Mouse (Mus musculus) ES-E14 (cell line): ENCODE measurements around the gene Cd5l. TPM values are rescaled to one million over a fixed set of nuclear protein-coding genes. Genes with fewer than 3 reads are reported as not detected.
"Not testable (repeated sequence)": the region's sequence is repeated elsewhere in the genome, so short reads cannot be mapped to it uniquely, and the experiment has no call there.

Source experiments
- DNase-seq: peaks from one replicate; pipeline ENCODE4 v3.0.0-alpha.2; 2013; ENCODE audit warnings: low read depth, low spot score
- H3K27ac ChIP-seq: 2 replicates; pipeline ENCODE4 v1.5.1; 2012; ENCODE audit warnings: low read depth, mild to moderate bottlenecking, low read length, moderate library complexity, mixed read lengths; ENCODE audit not compliant: poor library complexity, insufficient read depth, severe bottlenecking
- H3K36me3 ChIP-seq: 2 replicates; pipeline ENCODE4 v1.6.1; 2012; ENCODE audit warnings: mild to moderate bottlenecking, low read length, moderate library complexity, mixed read lengths; ENCODE audit not compliant: control insufficient read depth, poor library complexity, insufficient read depth, severe bottlenecking
- H3K4me1 ChIP-seq, 2 experiments: fragments of 150-350 bp in 1 of 2; sonication (generic) in 1 of 2; 2 replicates each; pipeline ENCODE4 v1.6.1; 2012; ENCODE audit warnings: low read length in 2 of 2, mild to moderate bottlenecking in 1 of 2, mixed read lengths in 1 of 2; ENCODE audit not compliant: control insufficient read depth in 2 of 2, insufficient read depth in 2 of 2, poor library complexity in 1 of 2
- H3K4me3 ChIP-seq, 2 experiments: fragments of 150-350 bp in 1 of 2; sonication (generic) in 1 of 2; 2 replicates each; pipeline ENCODE4 v1.5.1; 2012; ENCODE audit warnings: low read length in 2 of 2, low read depth in 1 of 2, mild to moderate bottlenecking in 1 of 2, mixed read lengths in 1 of 2; ENCODE audit not compliant: insufficient read depth in 1 of 2, poor library complexity in 1 of 2, severe bottlenecking in 1 of 2
- H3K9ac ChIP-seq: 2 replicates; pipeline ENCODE4 v1.6.1; 2012; ENCODE audit warnings: low read depth, mild to moderate bottlenecking, low read length, mixed read lengths; ENCODE audit not compliant: poor library complexity, insufficient read depth, severe bottlenecking
- H3K9me3 ChIP-seq: fragments of 150-350 bp; sonication (generic); 2 replicates; pipeline ENCODE4 v1.6.1; 2012; ENCODE audit warnings: low read depth, mild to moderate bottlenecking, low read length; ENCODE audit not compliant: control insufficient read depth, insufficient read depth
- CHD2 ChIP-seq: IDR thresholded peaks from 2 replicates; pipeline ENCODE4 v1.6.1; 2014; ENCODE audit warnings: mild to moderate bottlenecking, low read depth, low read length, inconsistent platforms
- HCFC1 ChIP-seq: IDR thresholded peaks from 2 replicates; pipeline ENCODE4 v1.6.1; 2012; ENCODE audit warnings: low read length, inconsistent platforms, borderline replicate concordance; ENCODE audit not compliant: insufficient read depth
- MAFK ChIP-seq: IDR thresholded peaks from 2 replicates; pipeline ENCODE4 v1.6.1; 2014; ENCODE audit warnings: mild to moderate bottlenecking, low read depth, low read length, inconsistent platforms; ENCODE audit not compliant: insufficient read depth
- ZC3H11A ChIP-seq: IDR thresholded peaks from 2 replicates; pipeline ENCODE4 v1.6.1; 2012; ENCODE audit warnings: low read depth, mild to moderate bottlenecking, inconsistent platforms, low read length, borderline replicate concordance
- ZNF384 ChIP-seq: IDR thresholded peaks from 2 replicates; pipeline ENCODE4 v1.6.1; 2012; ENCODE audit warnings: low read depth, low read length, inconsistent platforms
- in situ Hi-C, 2 experiments: fragments of 600-800 bp; cut with MboI; formaldehyde crosslinking; loops; one replicate each; pipeline ENCODE4 v1.15.1; 2025; ENCODE audit warnings: low sequenced_read_pairs in 2 of 2, inconsistent platforms in 1 of 2; ENCODE audit not compliant: unreplicated experiment in 2 of 2
- total RNA-seq: library from RNA; depleted of rRNA; stranded (reverse); fragments of 300-350 nt; gene quantifications from 2 replicates; pipeline ENCODE4 v1.2.3, GENCODE M21; 2012

The Cd5l gene
- total RNA-seq, 1 experiment = not detected

GRCm38 (mm10) chr3:87376195-87377165, 18.8 kb downstream of the Cd5l start, which contains the start of gene Fcrl1:
Fcrl1 (plus strand) TSS chr3:87376387.
- Histone ChIP-seq H3K9ac (peak within 1 kb of the TSS; percentile 71; the same call in 1 of the 2 replicates), H3K9me3 (no peaks in the 10 kb centered on the region), H3K27ac (no peak within 1 kb of the TSS; the same call in 1 of the 2 replicates), H3K4me1 (peaks cover 3 to 10% of the 10 kb centered on the region in 2 experiments; a peak in 2 of 4 replicates), H3K36me3 (no peaks in the 10 kb centered on the region), H3K4me3 (peak within 1 kb of the TSS; percentile 8 to 39; a peak in 1 of 4 replicates)
- peak; percentile 11 for DNase-seq
- no peak for TF ChIP-seq CHD2
- TF ChIP-seq MAFK = no peak
- no peak for TF ChIP-seq ZNF384
- no peak for TF ChIP-seq HCFC1
- no peak for TF ChIP-seq ZC3H11A
- in situ Hi-C loops = no loop called here

- peak; percentile 0 for DNase-seq
- Histone ChIP-seq H3K9ac (no peak overlapping the region), H3K36me3 (no peaks in the 10 kb centered on the region), H3K27ac (no peak overlapping the region; the same call in 1 of the 2 replicates), H3K4me1 (peaks cover 3 to 10% of the 10 kb centered on the region in 2 experiments; a peak in 2 of 4 replicates), H3K4me3 (no peak overlapping the region), H3K9me3 (no peaks in the 10 kb centered on the region)
- in situ Hi-C loops = no loop called here
- TF ChIP-seq HCFC1 = no peak
- no peak for TF ChIP-seq CHD2
- no peak for TF ChIP-seq ZNF384
- TF ChIP-seq MAFK = no peak
- TF ChIP-seq ZC3H11A = no peak
Measured at GRCm38 (mm10) chr3:87377228-87377627, 19.5 kb downstream of the Cd5l start.

- H3K9ac ChIP-seq = no peak overlapping the region
- no peak overlapping the region for H3K4me3 ChIP-seq
- DNase-seq = peak; percentile 13
- TF ChIP-seq HCFC1 = no peak
- no peak for TF ChIP-seq ZNF384
- no peak for TF ChIP-seq CHD2
- TF ChIP-seq ZC3H11A = no peak
- no peak for TF ChIP-seq MAFK
- no peak overlapping the region for H3K27ac ChIP-seq
- no peaks in the 10 kb centered on the region for H3K9me3 ChIP-seq
- H3K36me3 ChIP-seq = no peaks in the 10 kb centered on the region
- in situ Hi-C loops = no loop called here
- peaks cover 3 to 10% of the 10 kb centered on the region in 2 experiments; a peak in 2 of 4 replicates for H3K4me1 ChIP-seq
Measured at GRCm38 (mm10) chr3:87377719-87378118, 20.0 kb downstream of the Cd5l start.

- H3K4me3 ChIP-seq, H3K9me3 ChIP-seq, H3K36me3 ChIP-seq, H3K4me1 ChIP-seq, DNase-seq, H3K27ac ChIP-seq, in situ Hi-C loops, H3K9ac ChIP-seq: not testable (repeated sequence)
Measured at GRCm38 (mm10) chr3:87379641-87380315, 22.1 kb downstream of the Cd5l start.
